Mouse (Mus musculus) heart, postnatal 0 days (tissue): ENCODE results near the gene Nat8f2.

Source experiments
- CTCF ChIP-seq: IDR thresholded peaks from 2 replicates; pipeline ENCODE4 v1.5.1; 2016; ENCODE audit warnings: antibody characterized with exemption, control low read depth, low read depth
- EP300 ChIP-seq: IDR thresholded peaks from 2 replicates; pipeline ENCODE4 v1.6.1; 2016; ENCODE audit warnings: antibody characterized with exemption, low read depth

- no peak for TF ChIP-seq EP300
- TF ChIP-seq CTCF = no peak
These were observed 29.0 kb downstream of the Nat8f2 start for GRCm38 (mm10) chr6:85839982-85840381.
